Comparison of ENCODE assay signal across 10 mouse cellular contexts in genomic region chr11:21308119-21308518, GRCm38 (mm10).
DNase-seq lines count a peak whose midpoint lies in the region; ATAC-seq and TF ChIP-seq lines count a peak whose summit lies in the region.
"Had no signal": no experiment of that assay in that cellular context is flagged by ENCODE, and none has a peak within 500 bp of the region (broad histone marks: within the 10 kb centered on the region; RNA-seq: fewer than 3 reads in every experiment).

No protein-coding gene starts in this region.

- no peak for DNase-seq in cerebellum, adult 2 months
- no peak for DNase-seq in cerebellum, adult 8-10 months
- DNase-seq in retina, postnatal 1 day = peak; percentile 8
- no peak for DNase-seq in retina, embryonic 14.5 days (ENCODE audit: low spot score)
- peak; percentile 29 for DNase-seq in stomach, postnatal 0 days (ENCODE audit: low spot score)
- DNase-seq in ovary, postnatal 36 days (ENCODE audit: low spot score) = no peak
- DNase-seq in right cerebral cortex, adult 2 months (ENCODE audit: low spot score in 2 of 2) = no peak
- DNase-seq: gastrocnemius, postnatal 14 days had no signal

- no peaks in the 10 kb centered on the region for H3K9me3 ChIP-seq in stomach, postnatal 0 days (ENCODE audit: control insufficient read depth, low read length)
- H3K9me3 ChIP-seq: limb, embryonic 12.5 days had no signal

- no peak overlapping the region for H3K27ac ChIP-seq in cerebellum, adult 2 months (ENCODE audit: insufficient read depth, low read length)
- H3K27ac ChIP-seq in stomach, postnatal 0 days (replicated peaks) = no peak overlapping the region
- H3K27ac ChIP-seq: limb, embryonic 12.5 days had no signal

- H3K4me3 ChIP-seq in cerebellum, adult 2 months (replicated peaks; ENCODE audit: insufficient read depth, low read depth, low read length) = no peak overlapping the region
- no peak overlapping the region for H3K4me3 ChIP-seq in stomach, postnatal 0 days (ENCODE audit: low read depth, low read length)
- H3K4me3 ChIP-seq: limb, embryonic 12.5 days had no signal

- H3K36me3 ChIP-seq in stomach, postnatal 0 days (ENCODE audit: control insufficient read depth, insufficient read depth, low read length) = no peaks in the 10 kb centered on the region; the same call in 1 of the 2 replicates

- peak; percentile 52 for TF ChIP-seq CTCF in cerebellum, adult 2 months (IDR thresholded peaks at IDR 0.05; ENCODE audit: borderline replicate concordance, insufficient read depth, low read depth, low read length)
- peak; percentile 73 for TF ChIP-seq CTCF in stomach, postnatal 0 days (IDR thresholded peaks at IDR 0.05; ENCODE audit: low read depth)

- no peaks in the 10 kb centered on the region for H3K27me3 ChIP-seq in cerebellum, adult 2 months (ENCODE audit: control insufficient read depth, insufficient read depth, low read length)
- H3K27me3 ChIP-seq in stomach, postnatal 0 days (ENCODE audit: control insufficient read depth, insufficient read depth, low read length) = no peaks in the 10 kb centered on the region
- H3K27me3 ChIP-seq: limb, embryonic 12.5 days had no signal

- ATAC-seq in granulocyte monocyte progenitor cell, adult 5-6 weeks (replicated peaks; ENCODE audit: poor library complexity, severe bottlenecking) = peak; percentile 61; the same call in 1 of the 2 replicates
- ATAC-seq in stomach, postnatal 0 days (ENCODE audit: low FRiP score, low TSS enrichment) = no peak

- H3K9ac ChIP-seq in stomach, postnatal 0 days (ENCODE audit: low read length) = no peak overlapping the region
- H3K9ac ChIP-seq: limb, embryonic 12.5 days had no signal

- no peak for TF ChIP-seq EP300 in stomach, postnatal 0 days (optimal IDR thresholded peaks at IDR 0.05)

- H3K4me2 ChIP-seq in stomach, postnatal 0 days (replicated peaks; ENCODE audit: low read depth) = no peak overlapping the region
- H3K4me2 ChIP-seq: limb, embryonic 12.5 days had no signal

- no peaks in the 10 kb centered on the region for H3K4me1 ChIP-seq in cerebellum, adult 2 months (ENCODE audit: control insufficient read depth, insufficient read depth, low read length)
- H3K4me1 ChIP-seq in stomach, postnatal 0 days (replicated peaks; ENCODE audit: control insufficient read depth, insufficient read depth) = no peaks in the 10 kb centered on the region
- H3K4me1 ChIP-seq: limb, embryonic 12.5 days had no signal

- no peak for TF ChIP-seq POLR2A in cerebellum, adult 2 months (IDR thresholded peaks at IDR 0.05; ENCODE audit: borderline replicate concordance, insufficient read depth, low read length)

- 78% methylated on average over 5 of the region's 5 CpGs for WGBS in cerebellum, adult 2 months
- WGBS in stomach, postnatal 0 days = 82% methylated on average over 5 of the region's 5 CpGs

Comparison
In these comparisons a context has a peak if more than half of its experiments do, and no peak if none do; other contexts are left out.
1. DNase-seq: peak in retina, postnatal 1 day (single experiment) and stomach, postnatal 0 days (single experiment); none in cerebellum, adult 2 months (0 of 2), cerebellum, adult 8-10 months (single experiment), retina, embryonic 14.5 days (single experiment), ovary, postnatal 36 days (single experiment) and right cerebral cortex, adult 2 months (0 of 2).